Mouse (Mus musculus): ENCODE data around the gene Chst12.

Gene Chst12

GRCm38 (mm10) chr5:140517159-140517920, 12.0 kb downstream of the Chst12 start:
- no peak for DNase-seq (ENCODE audit: low spot score)

GRCm38 (mm10) chr5:140517921-140518230, 12.5 kb downstream of the Chst12 start:
- DNase-seq (ENCODE audit: low spot score), result no peak

DNA sequence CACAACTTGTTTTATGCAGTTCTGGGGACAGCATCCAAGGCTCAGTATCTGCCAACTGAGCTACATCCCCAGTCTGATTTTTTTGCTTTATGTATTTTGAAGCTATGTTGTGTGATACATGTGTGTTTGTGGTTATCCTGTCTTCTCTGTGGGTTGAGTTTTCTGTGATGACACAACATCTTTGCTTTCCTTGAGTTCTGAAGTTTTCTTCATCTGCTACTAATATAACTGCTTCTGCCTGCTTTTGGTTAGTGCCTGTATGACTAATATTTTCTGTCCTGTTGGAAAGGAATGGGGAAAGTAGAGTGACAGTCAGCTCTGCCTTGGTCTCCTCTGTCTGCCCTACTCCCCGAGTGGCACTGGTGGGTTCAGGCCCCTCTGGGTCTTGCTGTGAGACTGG, 15.8 kb downstream of the Chst12 start:
- no peak for DNase-seq (ENCODE audit: low spot score)

GRCm38 (mm10) chr5:140526754-140527153, 21.4 kb downstream of the Chst12 start:
- no peak for DNase-seq (ENCODE audit: low spot score)

GRCm38 (mm10) chr5:140538111-140538683, 32.8 kb downstream of the Chst12 start:
- no peak for DNase-seq (ENCODE audit: low spot score)

DNA sequence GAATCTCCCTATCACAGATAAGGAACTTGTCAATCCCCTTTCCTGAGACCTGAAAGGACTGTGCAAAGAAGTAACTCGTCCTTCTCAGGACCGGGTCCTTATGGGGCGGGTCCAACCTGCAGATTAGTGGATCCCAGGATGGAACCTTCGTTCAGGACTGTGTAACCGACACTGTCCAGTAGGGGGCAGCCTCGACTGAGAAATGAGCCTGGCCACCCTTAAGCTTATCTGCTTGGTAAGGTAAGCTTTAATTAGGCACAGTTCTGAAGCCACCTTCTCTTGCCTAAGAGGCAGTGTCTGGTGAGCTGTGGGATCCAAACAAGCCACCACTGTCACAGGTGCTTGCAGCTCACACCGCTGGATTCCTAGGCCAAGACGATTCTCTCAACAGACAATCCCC, 34.8 kb downstream of the Chst12 start:
- DNase-seq (ENCODE audit: low spot score), result peak; percentile 76

- DNase-seq (ENCODE audit: low spot score), result no peak
Observed at GRCm38 (mm10) chr5:140542811-140543575, 37.6 kb downstream of the Chst12 start.

DNA sequence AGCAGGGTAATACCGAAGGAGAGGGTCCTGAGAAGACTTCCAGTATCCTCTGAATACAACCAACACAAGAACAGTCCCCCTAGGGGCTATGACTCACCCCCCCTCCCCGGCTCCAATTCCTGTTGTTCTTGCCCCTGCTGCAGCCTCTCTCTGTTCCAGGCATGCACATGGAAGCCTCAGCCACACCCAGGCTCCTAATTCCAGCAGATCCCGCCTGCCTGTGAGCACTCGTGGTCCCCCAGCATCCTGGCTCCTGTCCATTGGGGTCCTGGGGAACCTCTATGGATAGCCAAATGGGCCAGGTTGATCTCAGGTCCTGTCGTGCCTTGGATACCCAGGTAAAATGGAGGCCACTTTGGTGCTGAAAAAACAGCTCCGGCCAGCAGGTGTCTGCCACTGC, 40.3 kb downstream of the Chst12 start:
- DNase-seq (ENCODE audit: low spot score), result no peak

GRCm38 (mm10) chr5:140546332-140546731, 41.0 kb downstream of the Chst12 start:
- DNase-seq (ENCODE audit: low spot score), result no peak

DNA sequence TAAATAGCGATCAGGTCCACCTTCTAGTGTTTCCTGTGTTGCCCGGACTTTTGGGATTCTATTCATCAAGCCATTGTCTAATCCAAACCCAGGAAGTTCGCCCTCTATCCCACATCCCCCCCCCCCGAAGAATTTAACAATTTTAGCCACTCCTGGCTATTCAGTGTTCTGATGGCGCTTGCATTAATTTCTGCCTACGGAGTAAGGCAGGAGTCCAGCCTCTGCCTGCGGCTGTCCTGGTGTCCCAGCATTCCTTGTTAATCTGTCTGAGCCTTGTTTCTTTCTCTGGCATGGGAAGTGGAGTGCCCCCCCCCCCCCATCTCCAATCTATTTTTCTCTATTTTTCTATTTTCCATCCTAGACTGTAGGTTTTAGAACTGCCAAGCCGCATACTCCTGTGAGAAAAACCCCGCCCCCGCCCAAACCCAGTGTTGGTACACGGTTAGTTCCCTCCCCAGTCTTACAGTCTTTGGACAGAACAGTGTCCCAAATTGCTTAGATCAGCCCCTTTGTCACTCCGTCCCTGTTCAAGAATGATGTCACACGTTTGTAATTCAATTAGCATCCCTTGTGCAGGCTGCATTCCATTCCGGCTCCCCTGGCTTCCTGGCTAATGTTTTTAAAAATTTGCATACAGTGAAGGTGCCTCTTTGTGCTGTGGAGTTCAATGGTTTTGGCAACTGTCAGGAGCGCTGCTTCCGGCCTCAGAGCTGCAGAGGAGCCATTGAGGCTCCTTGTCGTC, 44.1 kb downstream of the Chst12 start:
- no peak for DNase-seq (ENCODE audit: low spot score)

DNA sequence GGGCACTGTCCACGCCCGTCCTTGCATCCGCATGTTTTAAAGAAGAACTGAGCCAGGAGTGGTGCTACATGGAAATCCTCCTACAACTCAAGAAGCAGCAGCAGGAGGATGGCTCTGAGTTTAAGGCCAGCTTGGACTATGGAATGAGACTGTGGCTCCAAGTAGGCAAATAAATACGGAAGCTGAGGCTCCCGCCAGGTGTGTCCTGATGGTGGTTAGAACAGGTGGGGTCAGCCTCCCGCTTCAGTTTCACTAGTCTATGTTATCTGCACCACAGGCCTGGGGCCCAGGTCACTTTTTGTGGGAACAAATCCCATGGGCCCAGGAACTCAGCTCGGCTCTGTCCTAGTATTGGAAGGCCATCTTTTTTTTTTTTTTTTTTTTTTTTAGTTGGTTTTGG, 48.4 kb downstream of the Chst12 start:
- DNase-seq (ENCODE audit: low spot score), result no peak

DNA sequence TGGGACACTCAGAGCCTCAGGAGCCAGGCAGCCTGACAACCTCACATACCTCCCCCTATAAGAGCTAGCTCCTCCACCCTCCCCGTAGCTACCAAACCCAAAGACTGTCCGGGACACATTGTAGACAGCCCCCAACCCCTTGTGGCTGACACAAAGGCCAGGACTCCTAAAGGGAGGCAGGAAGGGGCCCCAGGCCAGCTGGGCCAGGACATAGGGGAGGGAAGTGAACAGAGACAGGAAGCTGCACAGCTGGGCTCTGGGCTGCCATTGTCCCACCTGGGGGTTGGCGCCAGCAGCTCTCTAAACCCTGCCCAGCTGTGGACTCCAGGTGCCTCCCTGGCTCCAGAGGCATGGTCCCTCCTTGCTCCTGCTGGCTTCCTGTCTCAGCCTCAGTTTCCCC, 51.5 kb downstream of the Chst12 start:
- no peak for DNase-seq (ENCODE audit: low spot score)

- DNase-seq (ENCODE audit: low spot score), result no peak
Observed at GRCm38 (mm10) chr5:140562601-140563000, 57.3 kb downstream of the Chst12 start.

DNA sequence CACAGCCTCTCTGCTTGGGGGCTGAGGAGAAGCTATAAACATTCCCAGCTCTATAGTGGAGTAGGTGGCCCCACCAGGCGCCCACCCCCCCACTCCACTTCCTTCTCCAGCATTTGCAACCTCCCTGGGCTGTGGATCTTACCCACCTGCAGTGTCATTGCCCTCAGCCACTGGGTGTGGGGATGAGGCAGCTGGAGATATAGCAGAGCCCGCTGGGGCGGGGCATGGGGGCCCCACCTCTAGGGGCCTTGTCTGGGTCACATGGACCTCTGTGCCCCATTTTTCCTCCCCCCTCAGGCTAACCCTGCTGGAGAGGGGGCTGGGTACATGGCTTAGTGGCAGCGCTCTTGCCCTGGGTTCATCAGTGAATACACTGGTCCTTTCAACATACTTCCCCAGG, 59.5 kb downstream of the Chst12 start, which contains the start of gene Grifin:
Gene Grifin (minus strand): TSS at position 176 of the 400 bp plus-strand sequence.
- DNase-seq (ENCODE audit: low spot score), result no peak

- peak; percentile 51 for DNase-seq (ENCODE audit: low spot score)
Observed at GRCm38 (mm10) chr5:140565451-140565850, 60.1 kb downstream of the Chst12 start.

GRCm38 (mm10) chr5:140565856-140566255, 60.5 kb downstream of the Chst12 start:
- peak; percentile 79 for DNase-seq (ENCODE audit: low spot score)

DNA sequence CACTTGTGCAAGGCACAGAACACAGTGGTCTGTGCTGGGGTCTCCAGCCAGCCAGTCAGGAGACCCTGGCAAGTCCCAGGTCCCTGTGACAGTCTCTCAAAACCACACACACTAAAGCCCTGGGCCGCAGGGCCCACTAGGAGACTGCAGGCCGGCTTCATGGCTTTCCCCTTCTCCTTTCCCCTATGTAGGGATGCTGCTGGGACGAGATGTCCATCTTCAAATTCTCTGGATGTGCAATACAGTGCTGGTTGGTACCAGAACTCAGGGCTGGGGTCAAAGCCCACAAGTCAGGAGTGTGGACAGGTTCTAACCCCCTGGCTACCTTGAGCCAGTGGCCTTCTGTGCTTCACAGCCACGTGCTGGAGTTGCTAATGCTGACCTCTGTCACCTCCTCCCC, 60.9 kb downstream of the Chst12 start:
- DNase-seq (ENCODE audit: low spot score), result no peak

DNA sequence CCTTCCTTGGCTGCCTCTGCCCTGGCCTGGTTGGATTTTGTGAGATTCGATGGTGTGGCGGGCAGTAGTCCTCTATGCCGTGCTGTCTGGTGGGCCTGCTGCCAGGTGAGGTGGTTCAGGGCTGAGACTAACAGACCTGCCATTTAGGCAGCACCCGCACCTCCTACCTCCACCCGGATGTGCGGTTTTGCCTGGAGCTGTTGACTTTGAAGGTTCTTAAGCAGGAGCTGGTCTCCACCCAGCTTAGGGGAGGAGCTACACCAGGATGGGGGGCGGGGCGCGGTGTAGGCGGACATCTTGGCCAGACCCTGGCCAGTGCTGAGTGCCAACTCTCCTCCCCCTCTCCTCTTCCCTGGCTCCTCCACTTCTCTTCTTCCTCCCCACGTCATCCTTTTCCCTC, 62.0 kb downstream of the Chst12 start:
- peak; percentile 75 for DNase-seq (ENCODE audit: low spot score)

DNA sequence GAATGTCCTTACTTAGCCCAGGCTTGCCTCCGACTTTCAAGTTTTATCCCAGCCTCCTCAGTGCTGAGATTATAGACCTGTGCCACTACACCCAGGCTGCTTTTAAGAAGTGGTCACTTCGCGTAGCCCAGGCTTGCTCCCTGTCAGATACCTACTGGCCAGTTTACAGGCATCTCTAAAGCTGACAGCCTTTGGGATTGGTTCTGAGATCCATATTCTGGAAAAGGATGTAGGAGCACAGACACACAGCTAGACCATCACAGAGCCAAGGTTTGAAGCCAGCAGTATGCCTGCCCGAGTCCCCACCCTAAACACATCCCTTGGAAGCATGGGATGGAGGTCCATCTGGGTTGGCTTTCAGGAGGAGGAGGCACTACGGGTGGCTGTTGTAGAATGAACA, 62.4 kb downstream of the Chst12 start:
- no peak for DNase-seq (ENCODE audit: low spot score)

- peak; percentile 66 for DNase-seq (ENCODE audit: low spot score)
Observed at GRCm38 (mm10) chr5:140568321-140568970, 63.1 kb downstream of the Chst12 start.

GRCm38 (mm10) chr5:140569032-140569595, 63.8 kb downstream of the Chst12 start:
- no peak for DNase-seq (ENCODE audit: low spot score)

All from ovary, postnatal 36 days (tissue).